ENCODE assay signal across 9 mouse cellular contexts in genomic region chr4:100008371-100009090, GRCm38 (mm10).
DNase-seq lines count a peak whose midpoint lies in the region.
"Had no signal": no experiment of that assay in that cellular context is flagged by ENCODE, and none has a peak within 500 bp of the region (broad histone marks: within the 10 kb centered on the region; RNA-seq: fewer than 3 reads in every experiment).

No protein-coding gene starts in this region.

- H3K27me3 ChIP-seq in hindbrain, embryonic 10.5 days (ENCODE audit: insufficient read depth, poor library complexity, severe bottlenecking) = no peaks in the 10 kb centered on the region

- no peaks in the 10 kb centered on the region for H3K9me3 ChIP-seq in hindbrain, embryonic 10.5 days

- no peaks in the 10 kb centered on the region for H3K36me3 ChIP-seq in hindbrain, embryonic 10.5 days

- 34% methylated on average over 5 of the region's 5 CpGs for WGBS in hindbrain, embryonic 10.5 days

- no peak overlapping the region for H3K4me3 ChIP-seq in hindbrain, embryonic 10.5 days
- H3K4me3 ChIP-seq: erythroblast, embryonic 14.5 days had no signal

- peak overlapping the region; percentile 66 for H3K27ac ChIP-seq in hindbrain, embryonic 10.5 days

- peak; percentile 76 for DNase-seq in Muller cell, postnatal 12 days (ENCODE audit: inconsistent ontology term)
- DNase-seq in cerebellum, postnatal 14 days = peak; percentile 83
- peak; percentile 29 to 38 for DNase-seq in frontal cortex, postnatal 25 days (ENCODE audit: low spot score in 2 of 2)
- peak; percentile 84 for DNase-seq in hindbrain, embryonic 10.5 days (ENCODE audit: low spot score)
- DNase-seq in layer of hippocampus, adult 8-10 months (ENCODE audit: low spot score in 2 of 2) = peak; percentile 47 to 66
- DNase-seq in lung, adult 18-20 months = peak; percentile 62 to 70
- peak; percentile 28 for DNase-seq in retina, adult 2 months (ENCODE audit: low read depth, low spot score)
- DNase-seq in thymus, postnatal 36 days = no peak

- H3K4me1 ChIP-seq in hindbrain, embryonic 10.5 days (replicated peaks) = peaks cover 28% of the 10 kb centered on the region

Comparison
In these comparisons a context has a peak if more than half of its experiments do, and no peak if none do; other contexts are left out.
1. DNase-seq: peak in Muller cell, postnatal 12 days (single experiment), cerebellum, postnatal 14 days (2 of 2), frontal cortex, postnatal 25 days (2 of 2), hindbrain, embryonic 10.5 days (single experiment), layer of hippocampus, adult 8-10 months (2 of 2), lung, adult 18-20 months (2 of 2) and retina, adult 2 months (single experiment); none in thymus, postnatal 36 days (0 of 2).